Mouse (Mus musculus) bone marrow macrophage, adult 2 months (primary cell): Measurements from ENCODE around the gene Fsd2.

Experiments used
- CTCF ChIP-seq: IDR thresholded peaks from 2 replicates; pipeline ENCODE4 v1.5.1; 2012; ENCODE audit warnings: low read depth, mild to moderate bottlenecking, low read length, moderate library complexity
- POLR2A ChIP-seq: IDR thresholded peaks from 2 replicates; pipeline ENCODE4 v1.6.1; 2012; ENCODE audit warnings: mild to moderate bottlenecking, low read depth, low read length, borderline replicate concordance

DNA sequence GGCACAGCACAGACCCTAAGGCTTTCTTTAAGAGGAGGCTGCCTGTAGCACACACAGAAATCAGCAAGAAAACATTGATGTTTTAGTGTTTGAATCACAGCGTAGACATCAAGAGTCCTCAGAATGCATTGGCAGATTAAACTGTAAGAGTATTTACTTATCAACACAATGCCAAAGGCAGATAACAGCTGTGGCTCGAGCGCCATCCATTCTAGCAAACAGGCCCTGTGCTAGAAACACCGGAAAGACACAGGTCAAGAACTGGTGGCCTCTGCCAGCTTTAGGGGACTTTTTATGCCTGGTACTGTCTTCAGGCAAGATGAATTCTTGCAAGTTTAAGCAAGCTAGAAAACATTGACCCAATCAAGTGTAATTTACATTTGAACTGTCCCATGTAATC lies 412 bp downstream of the Fsd2 start:
- TF ChIP-seq CTCF: no peak
- no peak for TF ChIP-seq POLR2A
